Mouse (Mus musculus) olfactory bulb, adult 2 months (tissue): ENCODE results near the gene Pkdrej. TPM values are rescaled to one million over a fixed set of nuclear protein-coding genes. Genes with fewer than 3 reads are reported as not detected.
A peak's percentile ranks its signal among the peaks of the same experiment; 100 is the strongest.
"Not testable (repeated sequence)": the region's sequence is repeated elsewhere in the genome, so short reads cannot be mapped to it uniquely, and the experiment has no call there.

Experiments
- H3K27ac ChIP-seq: fragments of 200-500 bp; 2 replicates; pipeline ENCODE4 v1.5.1; 2012; ENCODE audit warnings: low read depth, low read length; ENCODE audit not compliant: insufficient read depth
- H3K4me1 ChIP-seq: fragments of 200-500 bp; 2 replicates; pipeline ENCODE4 v1.6.1; 2012; ENCODE audit warnings: low read length; ENCODE audit not compliant: control insufficient read depth, insufficient read depth
- H3K4me3 ChIP-seq: fragments of 200-500 bp; 2 replicates; pipeline ENCODE4 v1.5.1; 2012; ENCODE audit warnings: mild to moderate bottlenecking, low read depth, low read length, moderate library complexity; ENCODE audit not compliant: insufficient read depth
- CTCF ChIP-seq: fragments of 200-500 bp; IDR thresholded peaks from 2 replicates; pipeline ENCODE4 v1.5.1; 2012; ENCODE audit warnings: low read depth, mild to moderate bottlenecking, low read length, moderate library complexity; ENCODE audit not compliant: insufficient read depth
- POLR2A ChIP-seq: fragments of 200-500 bp; IDR thresholded peaks from 2 replicates; pipeline ENCODE4 v1.6.1; 2012; ENCODE audit warnings: mild to moderate bottlenecking, low read depth, low read length, moderate library complexity; ENCODE audit not compliant: insufficient read depth
- WGBS: fragments of 180-500 bp; shearing (Covaris S2); methylation state at CpG from one replicate; pipeline ENCODE4 v1.1.7; 2018; 5-methylcytosine and 5-hydroxymethylcytosine counted together
- polyA plus RNA-seq: library from polyadenylated mRNA; stranded (reverse); fragments of >200 nt; gene quantifications from 2 replicates; pipeline ENCODE4 v1.2.4, GENCODE M21; 2012; ENCODE audit warnings: low replicate concordance; ENCODE audit not compliant: missing spikeins, insufficient read depth, insufficient read length

The Pkdrej gene
- polyA plus RNA-seq, result not detected in 2 replicates

DNA sequence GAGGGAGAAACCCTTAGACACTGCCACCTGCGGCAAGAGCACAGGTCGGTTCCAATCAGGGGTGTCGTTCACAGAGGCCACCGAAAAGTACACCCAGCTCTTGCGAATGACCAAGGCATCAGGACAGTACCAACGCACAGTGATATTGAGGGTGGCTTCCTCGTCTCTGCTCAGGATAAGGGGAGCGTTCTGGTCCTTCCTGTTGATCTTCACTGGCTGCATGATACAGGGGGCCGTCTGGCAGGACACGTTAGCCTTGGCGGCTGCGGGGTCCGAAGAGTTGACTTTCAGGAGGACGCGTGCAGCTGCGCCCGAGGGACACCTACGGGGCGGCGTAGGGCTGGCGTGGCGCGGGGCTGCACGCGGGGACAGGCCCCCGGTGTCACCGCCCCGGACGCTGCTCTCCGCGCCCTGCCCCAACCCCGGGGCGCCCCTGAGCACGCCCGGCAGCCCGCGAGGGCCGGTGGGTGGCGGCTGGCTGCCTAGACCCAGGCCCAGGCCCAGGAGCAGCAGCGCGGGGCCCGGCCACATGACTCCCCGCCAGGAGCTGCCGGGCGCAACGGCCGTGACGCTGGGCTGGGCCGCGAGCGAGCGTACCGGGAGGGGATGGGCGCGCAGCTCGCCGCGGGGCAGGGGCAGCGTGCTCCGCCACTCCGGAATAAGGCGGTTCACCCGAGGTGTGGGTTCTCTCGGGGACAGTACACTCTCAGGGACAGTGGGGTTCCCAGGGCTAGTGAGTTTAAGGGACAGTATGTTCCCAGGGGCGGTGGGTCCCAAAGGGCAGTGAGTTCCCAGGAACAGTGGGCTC lies at the start of gene Pkdrej:
Gene Pkdrej, minus strand, starts transcription at position 532 of the 808 bp plus-strand sequence.
- 3% methylated on average over 65 of the region's 65 CpGs for WGBS
- TF ChIP-seq CTCF (no peak), POLR2A (no peak)
- H3K4me1 ChIP-seq, result peaks cover 11% of the 10 kb centered on the region
- H3K27ac ChIP-seq, result no peak within 1 kb of the TSS
- H3K4me3 ChIP-seq, result peak within 1 kb of the TSS; percentile 57

DNA sequence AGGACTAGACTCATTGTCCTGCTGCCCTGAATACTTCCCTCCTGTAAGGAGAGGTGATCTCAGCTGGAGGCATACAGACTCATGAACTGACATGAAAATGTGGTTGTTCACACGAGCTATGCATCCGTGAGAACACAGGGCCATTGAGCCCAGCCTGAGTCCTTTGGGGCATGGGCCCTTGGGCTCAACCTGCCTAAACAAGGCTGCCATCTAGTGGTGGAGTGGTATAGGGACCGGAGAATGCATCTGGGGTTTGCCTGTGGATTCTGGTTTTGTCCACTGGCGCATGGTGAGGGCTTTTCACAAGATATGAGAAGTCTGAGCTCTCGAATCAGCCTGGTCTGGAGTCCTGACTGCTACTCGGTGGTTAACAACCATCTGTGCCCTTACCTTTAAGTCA lies 46.2 kb upstream of the Pkdrej start:
- WGBS, result 43% methylated on average over 6 of the region's 6 CpGs

DNA sequence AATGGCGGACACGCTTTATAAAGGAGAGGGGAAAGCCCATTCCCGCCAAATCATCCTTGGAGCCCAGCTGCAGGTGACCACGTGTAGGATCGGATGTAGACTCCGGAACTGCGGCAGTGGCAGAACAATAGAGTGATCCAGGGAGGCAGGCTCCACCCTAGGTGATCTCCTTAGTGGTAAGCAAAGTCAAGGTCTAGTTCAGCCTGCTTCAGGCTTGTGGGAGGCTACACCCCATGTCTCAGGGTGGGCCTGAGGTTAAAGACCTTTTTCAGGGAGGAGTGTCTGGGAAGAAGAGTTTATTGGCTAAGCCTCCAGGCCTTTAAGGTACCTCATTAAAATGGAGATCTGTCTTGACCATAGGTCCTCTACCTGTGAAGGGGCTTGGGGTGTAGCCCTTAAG lies 44.4 kb upstream of the Pkdrej start:
- not testable (repeated sequence) for H3K27ac ChIP-seq, H3K4me3 ChIP-seq, H3K4me1 ChIP-seq
- 91% methylated on average over 7 of the region's 7 CpGs for WGBS

More for the DNA sequence above, 46.2 kb upstream of the Pkdrej start:
- H3K27ac ChIP-seq, result no peak overlapping the region
- H3K4me3 ChIP-seq, result no peak overlapping the region
- peak; percentile 72 for TF ChIP-seq CTCF
- TF ChIP-seq POLR2A, result no peak
- no peaks in the 10 kb centered on the region for H3K4me1 ChIP-seq

DNA sequence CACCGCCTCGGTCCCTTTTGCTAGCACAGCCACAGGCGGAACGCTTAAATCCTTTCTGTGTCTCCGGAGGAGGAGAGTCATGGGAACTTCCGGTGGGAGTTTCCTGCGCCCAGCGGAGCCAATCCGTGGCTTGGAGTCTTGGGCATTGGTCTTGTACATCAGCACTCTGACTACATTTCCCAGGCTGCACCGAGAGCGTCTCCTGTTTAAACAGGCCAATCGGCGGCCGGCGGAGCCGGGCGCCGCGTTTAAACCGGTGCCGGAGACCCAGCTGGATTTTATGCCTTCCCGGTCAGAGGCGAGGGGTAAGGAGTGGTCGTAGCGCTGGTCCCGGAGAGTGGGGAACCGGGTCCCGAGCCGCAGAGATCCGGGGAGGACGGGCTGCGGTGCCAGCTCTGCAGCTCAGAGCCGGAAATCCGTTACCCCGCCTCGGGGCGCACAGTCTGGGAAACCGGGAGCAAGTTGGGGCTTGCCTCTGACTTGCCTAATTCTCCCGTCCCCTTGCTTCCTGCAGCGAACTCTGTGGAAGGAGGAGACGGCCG lies 38.0 kb upstream of the Pkdrej start, which contains the start of gene Gtse1:
Gene Gtse1, plus strand, starts transcription at position 256 of the 542 bp plus-strand sequence.
- H3K4me1 ChIP-seq, result peaks cover 7% of the 10 kb centered on the region
- under 1% methylated on average over 42 of the region's 42 CpGs for WGBS
- H3K27ac ChIP-seq, result peak within 1 kb of the TSS; percentile 49
- TF ChIP-seq POLR2A (peak; percentile 73; the same call in 1 of the 2 replicates), CTCF (no peak)
- peak within 1 kb of the TSS; percentile 82 for H3K4me3 ChIP-seq

DNA sequence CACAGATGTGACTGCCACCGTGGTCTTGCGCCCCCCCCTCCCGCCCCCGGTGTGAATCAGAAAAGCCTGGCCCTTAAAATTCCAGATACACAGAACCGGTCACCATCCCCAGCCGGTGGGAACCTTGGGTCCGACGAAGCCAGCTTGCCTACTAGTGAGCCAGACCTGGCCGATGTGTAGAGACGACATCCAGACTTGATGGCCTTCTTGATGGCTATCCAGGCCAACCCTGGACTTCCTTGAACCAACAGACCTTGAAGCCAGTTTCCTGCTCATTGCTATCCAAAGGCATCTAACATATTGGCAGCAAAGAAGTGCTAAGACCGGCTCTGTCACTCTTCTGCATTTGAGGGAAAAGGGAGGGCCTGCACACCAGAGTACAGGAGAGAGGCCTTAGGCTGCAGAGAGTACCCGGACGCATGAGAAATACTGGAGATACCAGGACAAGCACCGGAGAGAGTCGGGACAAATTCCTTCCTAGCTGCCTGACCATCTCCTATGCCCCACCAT lies 37.5 kb upstream of the Pkdrej start:
- H3K27ac ChIP-seq, result peak overlapping the region; percentile 49
- H3K4me3 ChIP-seq, result peak overlapping the region; percentile 82
- WGBS, result 5% methylated on average over 15 of the region's 15 CpGs
- TF ChIP-seq POLR2A (no peak; the same call in 1 of the 2 replicates), CTCF (no peak)
- H3K4me1 ChIP-seq, result peaks cover 7% of the 10 kb centered on the region

DNA sequence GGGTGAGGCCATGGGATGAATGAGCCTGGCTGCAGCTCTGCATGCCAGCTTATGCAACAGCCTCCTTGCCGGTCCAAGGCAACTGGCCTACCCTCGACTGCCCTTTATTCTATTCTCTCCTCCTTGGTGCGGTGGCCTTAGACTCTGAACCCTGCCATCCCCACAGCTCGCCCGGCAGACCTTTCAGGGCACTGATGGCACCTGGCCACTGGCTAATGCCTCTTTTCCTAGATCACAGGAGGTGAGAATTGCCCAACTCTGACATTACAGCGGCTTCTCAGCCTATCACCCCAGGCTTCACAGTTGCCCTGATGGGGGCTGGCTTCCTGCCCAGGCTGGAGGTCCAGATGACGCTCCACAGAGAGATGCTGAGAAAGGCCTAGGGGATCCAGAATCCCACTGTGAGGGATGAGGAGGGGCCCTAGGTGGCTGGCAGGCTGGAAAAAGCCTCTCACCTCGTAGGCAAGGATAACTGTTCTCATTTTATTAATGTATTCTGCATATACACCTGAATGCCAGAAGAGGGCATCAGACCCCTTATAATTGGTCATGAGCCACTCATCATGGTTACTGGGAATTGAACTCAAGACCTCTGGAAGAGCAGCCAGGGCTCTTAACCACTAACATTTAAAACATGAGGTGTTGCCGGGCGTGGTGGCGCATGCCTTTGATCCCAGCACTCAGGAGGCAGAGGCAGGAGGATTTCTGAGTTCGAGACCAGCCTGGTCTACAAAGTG lies 30.3 kb upstream of the Pkdrej start:
- Histone ChIP-seq H3K4me3 (no peak overlapping the region), H3K4me1 (no peaks in the 10 kb centered on the region), H3K27ac (no peak overlapping the region)
- 78% methylated on average over 12 of the region's 12 CpGs for WGBS
- TF ChIP-seq POLR2A (no peak), CTCF (no peak)

DNA sequence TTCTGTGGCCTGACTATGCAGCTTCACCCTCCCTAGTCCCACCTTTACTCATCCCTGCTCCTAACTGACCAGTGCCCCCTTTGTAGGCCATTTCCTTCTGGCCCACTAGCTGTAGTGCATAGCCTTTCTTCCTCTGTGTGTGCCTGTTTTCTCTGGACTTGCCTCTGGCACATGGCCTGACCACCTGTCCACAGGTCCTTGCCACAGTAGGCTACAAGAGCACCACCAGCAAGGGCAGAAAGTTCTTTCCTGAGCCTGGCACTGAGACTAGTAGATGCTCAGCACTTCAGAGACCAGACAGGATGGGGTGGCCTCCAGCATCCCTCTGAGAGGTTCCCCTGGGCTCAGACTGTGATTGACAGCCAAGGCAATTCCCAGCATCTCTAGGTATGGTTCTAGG lies 23.5 kb upstream of the Pkdrej start:
- no peak overlapping the region for H3K4me3 ChIP-seq
- H3K4me1 ChIP-seq, result no peaks in the 10 kb centered on the region
- TF ChIP-seq CTCF (no peak), POLR2A (no peak)
- no peak overlapping the region for H3K27ac ChIP-seq

DNA sequence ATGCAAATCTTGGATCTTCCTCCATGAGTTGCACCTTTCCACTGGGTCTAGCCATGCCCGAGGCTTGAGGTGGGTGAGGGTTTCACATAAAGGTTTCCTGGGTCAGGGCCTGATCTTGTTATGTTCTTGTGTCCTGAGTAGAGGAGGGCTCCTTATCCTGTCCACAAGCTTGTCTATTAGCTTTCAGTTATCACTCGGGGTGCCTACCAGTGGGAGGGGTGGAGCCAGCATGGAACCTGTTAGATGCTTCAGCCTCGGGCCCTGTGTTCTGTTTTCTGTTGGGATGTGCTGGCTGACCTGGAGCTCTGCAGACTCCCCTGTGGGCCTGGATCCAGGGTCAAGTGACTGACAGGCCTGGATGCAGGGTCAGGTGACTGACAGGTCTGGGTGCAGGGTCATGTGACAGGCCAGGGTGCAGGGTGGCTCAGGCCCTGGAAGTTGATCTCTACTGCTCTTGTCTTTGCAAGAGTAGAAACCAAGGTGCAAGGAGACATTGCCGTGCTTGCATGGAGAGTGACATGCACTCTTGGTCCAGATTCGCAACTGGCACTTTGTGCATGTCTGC lies 20.3 kb upstream of the Pkdrej start:
- Histone ChIP-seq H3K27ac (no peak overlapping the region), H3K4me1 (no peaks in the 10 kb centered on the region), H3K4me3 (no peak overlapping the region)
- WGBS, result 88% methylated on average over 5 of the region's 5 CpGs
- TF ChIP-seq CTCF (no peak), POLR2A (no peak)
